Mouse (Mus musculus): ENCODE results near the gene Ndufc1. TPM values are rescaled to one million over a fixed set of nuclear protein-coding genes. Genes with fewer than 3 reads are reported as not detected.

Gene Ndufc1
- polyA plus RNA-seq (2014; fragmentation: Illumina TruSeq; extraction: RNeasy Lipid Tissue Mini Kit (QIAGEN cat#74804); ENCODE audit: low read depth, low replicate concordance), result 873 TPM

GRCm38 (mm10) chr3:51408561-51409183 lies at the start of gene Ndufc1:
Ndufc1 (minus strand) TSS chr3:51408988.

GRCm38 (mm10) chr3:51415098-51416072 lies 6.6 kb upstream of the Ndufc1 start, which contains the start of gene Naa15:
Naa15 (plus strand) TSS chr3:51415148.

GRCm38 (mm10) chr3:51396219-51397068 lies 12.3 kb downstream of the Ndufc1 start, which contains the start of gene Mgarp:
Mgarp (minus strand) TSS chr3:51396738.

Other genes with a start within 250 kb of the Ndufc1 start
- gene Noct, start 184.5 kb downstream of the Ndufc1 start, polyA plus RNA-seq (2014; fragmentation: Illumina TruSeq; extraction: RNeasy Lipid Tissue Mini Kit (QIAGEN cat#74804); ENCODE audit: low read depth, low replicate concordance), result 37.8 TPM
- gene Elf2, start 68.3 kb downstream of the Ndufc1 start, polyA plus RNA-seq (2014; fragmentation: Illumina TruSeq; extraction: RNeasy Lipid Tissue Mini Kit (QIAGEN cat#74804); ENCODE audit: low read depth, low replicate concordance), result 72.4 TPM
- gene Mgarp, start 12.2 kb downstream of the Ndufc1 start, polyA plus RNA-seq (2014; fragmentation: Illumina TruSeq; extraction: RNeasy Lipid Tissue Mini Kit (QIAGEN cat#74804); ENCODE audit: low read depth, low replicate concordance), result 1,434 TPM
- 355 TPM for gene Naa15, start 6.2 kb upstream of the Ndufc1 start, polyA plus RNA-seq (2014; fragmentation: Illumina TruSeq; extraction: RNeasy Lipid Tissue Mini Kit (QIAGEN cat#74804); ENCODE audit: low read depth, low replicate concordance)
- 31.3 TPM for gene Rab33b, start 74.9 kb upstream of the Ndufc1 start, polyA plus RNA-seq (2014; fragmentation: Illumina TruSeq; extraction: RNeasy Lipid Tissue Mini Kit (QIAGEN cat#74804); ENCODE audit: low read depth, low replicate concordance)
- 82.8 TPM for gene Setd7, start 151.9 kb upstream of the Ndufc1 start, polyA plus RNA-seq (2014; fragmentation: Illumina TruSeq; extraction: RNeasy Lipid Tissue Mini Kit (QIAGEN cat#74804); ENCODE audit: low read depth, low replicate concordance)